Mouse (Mus musculus) spleen, postnatal 36 days (tissue): Measurements from ENCODE around the gene Sun2.

ENCODE experiments used
- DNase-seq, 2 experiments: peaks; one replicate each; pipeline ENCODE4 v3.0.0; 2022; ENCODE audit warnings: low spot score in 2 of 2, mixed read lengths in 1 of 2

The Sun2 gene

DNA sequence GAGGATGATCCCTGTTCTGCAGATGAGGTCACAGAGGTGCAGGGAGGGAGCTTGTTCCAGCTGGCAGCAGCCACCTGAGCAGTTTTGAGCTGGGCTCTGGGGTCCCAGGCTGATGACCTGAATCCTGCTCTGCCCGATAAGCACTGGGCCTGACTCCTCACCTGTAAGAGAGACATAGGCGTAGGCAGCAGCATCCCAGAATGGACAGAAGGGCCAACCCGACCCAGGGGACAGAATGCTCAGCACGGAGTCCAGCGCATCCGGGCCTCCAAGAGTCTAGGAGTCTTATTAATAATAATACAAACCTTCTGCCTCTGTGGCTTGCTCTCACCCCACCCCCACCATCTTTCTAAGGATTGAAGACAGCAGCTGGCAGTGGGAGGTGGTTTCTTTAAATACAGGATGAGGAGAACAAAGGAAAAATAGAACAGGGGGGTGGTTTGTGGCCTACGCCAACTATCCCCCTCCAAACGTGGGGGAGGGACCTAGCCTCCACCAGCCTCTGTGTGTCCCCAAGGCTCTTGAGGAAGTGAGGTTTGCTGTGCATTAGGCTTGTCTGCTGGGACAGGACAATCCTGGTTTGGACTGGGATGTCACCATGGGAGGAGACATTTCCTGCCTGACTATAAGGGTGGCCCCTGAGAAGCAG lies 13.8 kb upstream of the Sun2 start:
- DNase-seq: no peak

DNA sequence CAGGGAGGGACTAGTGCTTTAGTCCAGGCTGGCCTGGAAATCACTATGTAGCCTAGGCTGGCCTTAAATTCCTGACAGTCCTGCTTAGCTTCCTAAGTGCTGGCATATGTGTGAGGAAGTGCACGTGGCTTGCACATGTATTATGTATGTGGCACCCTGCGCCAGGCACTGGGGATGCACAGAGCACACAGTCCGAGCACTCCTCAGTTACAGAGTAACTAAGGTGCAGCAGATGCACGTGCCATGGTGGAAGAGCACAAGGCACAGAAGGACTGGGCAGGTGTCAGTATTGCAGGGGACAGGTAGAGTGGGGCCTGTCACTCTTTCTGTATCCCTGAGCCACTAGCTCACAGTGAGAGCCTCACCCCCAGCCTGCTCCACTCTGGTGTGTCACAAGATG lies 12.8 kb upstream of the Sun2 start:
- DNase-seq: no peak

- no peak for DNase-seq
These were observed 11.5 kb upstream of the Sun2 start for GRCm38 (mm10) chr15:79753873-79754272.

- DNase-seq: no peak
These were observed 11.1 kb upstream of the Sun2 start for GRCm38 (mm10) chr15:79753420-79753752.

DNA sequence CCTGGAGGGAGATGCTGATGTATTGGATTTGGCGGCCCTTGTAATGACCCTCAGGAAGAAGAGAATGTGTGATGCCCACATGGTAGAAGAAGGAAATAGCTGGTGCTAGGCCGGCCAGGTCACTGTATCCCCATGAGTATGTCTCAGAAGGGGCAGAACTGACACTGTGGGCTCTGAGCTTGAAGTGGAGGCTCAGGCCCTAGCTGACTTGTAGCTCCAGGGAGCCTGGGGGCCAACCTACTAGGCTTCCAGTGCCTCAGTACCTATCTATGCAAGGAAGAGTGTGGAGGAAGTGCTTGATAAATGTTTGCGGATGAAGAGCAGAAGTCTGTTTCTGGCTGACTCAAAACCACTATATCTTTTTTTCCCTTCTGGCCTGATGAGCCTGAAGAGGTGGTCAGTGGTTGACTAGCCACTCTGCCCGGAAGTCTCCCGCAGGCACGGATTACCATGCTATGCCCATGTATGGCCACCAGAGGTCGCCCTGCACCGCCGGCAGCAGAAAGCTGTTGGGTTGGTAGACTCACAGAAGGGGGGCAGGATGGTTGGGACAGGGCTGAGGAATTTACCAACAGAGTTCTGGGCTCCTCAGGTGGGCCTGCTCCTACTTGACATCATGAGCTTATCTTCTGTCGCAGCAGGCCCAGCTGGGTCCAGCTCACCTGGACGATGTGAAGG lies 10.5 kb upstream of the Sun2 start:
- peak; percentile 64 to 68 for DNase-seq

DNA sequence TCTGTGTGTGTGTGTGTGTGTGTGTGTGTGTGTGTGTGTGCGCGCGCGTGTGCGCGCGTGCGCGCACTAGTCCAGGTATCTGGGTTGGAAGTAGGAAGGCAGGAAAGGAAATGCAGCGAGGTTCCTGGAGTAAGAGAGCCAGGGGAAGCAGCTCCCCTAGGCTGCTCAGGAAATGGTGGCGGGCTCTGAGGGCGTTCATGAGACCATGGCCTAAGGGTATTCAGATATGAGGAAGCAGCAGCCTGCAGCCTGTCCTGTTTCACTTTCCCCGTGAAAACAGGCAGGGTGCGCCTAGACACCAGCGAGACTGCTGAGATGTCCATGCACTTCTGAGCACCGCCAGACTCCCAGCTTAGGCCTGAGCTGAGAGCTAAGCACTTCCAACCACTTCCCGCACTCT lies 9.4 kb upstream of the Sun2 start:
- DNase-seq: peak; percentile 59 to 68

DNA sequence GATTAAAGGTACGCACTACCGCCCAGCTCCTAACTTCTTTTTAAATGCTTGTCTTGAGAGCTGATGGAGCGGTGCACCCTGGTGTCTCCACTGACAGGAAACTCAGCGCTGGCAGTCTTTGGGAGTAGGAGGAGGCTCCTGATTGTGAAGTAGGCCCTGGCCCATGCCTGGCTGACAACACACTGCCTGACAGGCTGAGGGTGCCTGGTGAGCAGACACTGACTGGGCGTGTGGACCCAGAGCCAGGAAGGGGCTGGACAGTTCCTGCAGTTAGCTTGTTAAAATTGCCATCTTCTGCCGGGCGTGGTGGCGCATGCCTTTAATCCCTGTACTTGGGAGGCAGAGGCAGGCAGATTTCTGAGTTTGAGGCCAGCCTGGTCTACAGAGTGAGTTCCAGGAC lies 7.9 kb upstream of the Sun2 start:
- no peak for DNase-seq

DNA sequence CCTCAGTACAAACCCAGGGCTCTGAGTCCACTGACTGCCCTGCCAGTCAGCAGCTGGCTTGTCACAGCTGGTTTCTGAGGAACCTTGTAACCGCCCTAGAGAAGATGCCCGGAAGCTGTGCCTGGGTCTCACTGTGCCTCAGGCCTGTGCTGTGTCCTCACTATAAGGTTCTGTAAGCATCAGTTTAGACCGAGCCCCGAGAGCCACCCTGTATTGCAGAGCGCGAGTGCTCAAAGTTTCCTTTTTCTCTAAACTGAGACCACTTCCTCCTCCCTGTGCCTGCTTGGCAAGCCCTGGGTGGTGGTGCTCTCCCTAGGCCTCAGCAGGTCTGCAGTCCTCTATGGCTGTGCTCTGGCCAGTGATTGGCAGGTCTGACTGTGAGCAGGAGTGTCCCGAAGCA lies 6.8 kb upstream of the Sun2 start:
- DNase-seq: peak; percentile 41 to 42

DNA sequence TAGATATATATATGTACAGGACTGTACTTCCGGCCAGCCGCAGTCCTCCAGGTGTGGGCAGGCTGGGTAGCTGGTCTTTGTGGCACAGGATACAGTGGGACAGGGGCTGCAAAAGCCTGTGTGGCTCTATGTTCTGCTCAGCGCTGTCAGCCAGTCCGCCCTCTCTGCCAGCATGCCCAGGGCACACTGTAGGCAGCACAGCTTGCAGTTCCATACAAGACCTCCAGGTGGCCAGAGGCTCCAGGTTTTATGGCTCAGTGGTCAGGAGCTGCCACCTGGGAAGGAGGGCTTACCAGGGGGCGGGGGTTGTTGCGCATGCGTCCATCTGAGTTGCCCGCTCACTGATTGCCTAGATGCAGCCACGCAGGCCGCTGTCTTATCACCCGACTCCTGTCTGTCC lies 5.7 kb upstream of the Sun2 start:
- no peak for DNase-seq

GRCm38 (mm10) chr15:79745883-79746282 lies 3.5 kb upstream of the Sun2 start:
- no peak for DNase-seq

DNA sequence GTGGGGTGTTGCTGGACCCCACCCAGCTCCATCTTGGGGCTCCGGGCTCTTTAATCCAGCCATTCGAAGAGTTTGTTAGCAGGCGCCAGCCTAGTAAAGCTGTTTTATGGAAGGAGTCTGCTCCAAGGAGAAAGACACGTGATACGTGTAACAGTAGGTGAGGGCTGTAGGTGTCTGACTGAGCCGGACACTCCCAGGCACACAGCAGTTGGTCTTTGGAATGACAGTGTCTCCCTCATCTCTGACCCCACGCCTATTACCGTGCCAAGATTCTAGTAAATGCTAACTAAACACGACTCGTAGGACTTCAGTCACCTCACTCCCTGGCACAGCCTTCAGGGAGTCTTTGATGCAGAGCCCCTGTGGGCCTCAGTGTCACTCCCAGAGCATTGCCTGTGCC lies 3.0 kb upstream of the Sun2 start:
- DNase-seq: no peak

DNA sequence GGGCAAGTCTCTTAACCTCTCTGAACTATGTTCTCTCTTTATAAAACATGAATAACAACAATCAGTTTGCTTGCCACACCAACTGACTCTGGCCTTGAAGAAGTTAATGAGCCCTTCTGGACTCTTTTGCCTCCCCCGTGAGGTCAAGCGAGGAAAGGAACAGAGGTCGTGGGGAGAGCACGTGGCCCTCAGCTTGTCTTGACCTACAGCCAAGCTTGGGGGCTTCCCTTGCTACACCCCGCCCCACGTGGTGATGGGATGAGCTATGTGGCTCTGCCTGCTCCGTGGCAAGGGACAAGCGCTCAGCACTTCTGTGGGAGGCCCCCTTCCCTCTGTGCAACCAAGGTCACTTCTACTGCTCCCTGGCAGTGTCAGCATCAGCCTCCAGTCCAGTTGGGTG lies 2.4 kb upstream of the Sun2 start:
- DNase-seq: no peak

DNA sequence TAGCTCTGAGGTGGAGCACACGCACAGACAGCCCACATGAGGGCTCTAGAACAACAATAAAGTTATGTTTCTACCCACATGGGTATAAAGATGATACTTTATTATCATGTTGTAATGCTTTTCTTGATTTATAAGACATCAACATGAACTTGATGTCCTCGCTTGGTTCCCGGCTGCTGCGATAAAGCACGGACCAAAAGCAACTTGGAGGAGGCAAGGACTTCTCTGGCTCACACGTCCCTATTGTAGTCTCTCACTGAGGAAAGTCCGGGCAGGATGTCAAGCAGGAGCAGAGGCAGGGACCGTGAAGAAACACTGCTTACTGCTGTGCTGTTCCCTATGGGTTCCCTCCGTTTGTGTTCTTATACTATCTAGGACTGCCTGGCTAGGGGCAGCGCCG lies 1.7 kb upstream of the Sun2 start:
- DNase-seq: no peak

- no peak for DNase-seq
These were observed 329 bp upstream of the Sun2 start for GRCm38 (mm10) chr15:79742706-79743023.

DNA sequence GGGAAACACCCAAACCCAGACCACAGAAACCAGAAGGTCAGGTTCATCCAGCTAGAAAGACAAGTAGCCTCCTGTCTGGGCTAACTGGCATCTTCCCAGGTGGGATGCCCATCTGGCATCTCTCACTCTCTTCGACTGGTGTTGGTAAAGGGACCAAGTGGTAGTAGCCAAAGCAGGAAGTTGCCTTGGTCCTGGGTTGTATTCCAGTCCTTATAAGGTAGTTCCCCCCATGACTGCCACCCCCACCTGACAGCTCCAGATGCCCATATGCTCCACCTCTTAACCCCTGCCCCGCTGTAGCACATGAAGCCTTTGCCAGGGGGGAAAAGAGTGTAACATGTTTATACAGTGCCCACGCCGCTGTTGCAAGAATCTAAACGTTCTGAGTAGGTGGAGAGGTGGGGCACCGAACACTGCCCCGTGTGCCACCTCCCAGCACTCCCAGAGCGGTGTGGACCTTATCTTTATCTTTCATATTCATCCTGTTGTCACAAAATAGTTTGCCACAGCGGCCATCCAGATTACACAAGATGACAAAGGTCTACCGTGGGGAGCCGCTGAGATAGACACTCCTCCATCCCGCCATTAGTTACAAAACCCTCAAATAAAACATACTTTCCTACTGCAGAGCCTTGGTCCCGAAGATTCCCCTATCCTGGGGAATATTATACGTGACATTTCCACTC lies 1.0 kb downstream of the Sun2 start:
- DNase-seq: peak; percentile 67 to 70

GRCm38 (mm10) chr15:79740739-79741138 lies 1.6 kb downstream of the Sun2 start:
- no peak for DNase-seq

DNA sequence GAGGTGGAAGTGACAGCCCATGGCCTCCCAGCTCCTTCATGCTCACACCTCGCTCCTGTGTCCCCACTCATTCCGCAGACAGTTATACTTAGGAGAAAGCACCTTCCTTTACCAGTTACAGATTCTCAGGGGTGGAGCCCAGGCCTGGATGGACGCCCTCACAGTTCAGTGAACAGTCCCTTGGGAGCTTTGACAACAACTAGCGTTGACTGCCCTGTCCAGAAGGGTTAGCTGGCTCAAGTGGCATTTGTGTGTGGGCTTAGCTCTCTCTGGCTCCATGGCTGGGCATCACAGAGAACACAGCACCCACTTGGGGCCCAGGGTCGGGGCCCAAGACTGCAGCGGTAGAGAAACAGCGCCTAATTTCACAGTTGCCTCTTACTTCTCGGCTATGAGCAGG lies 8.0 kb downstream of the Sun2 start:
- DNase-seq: no peak

DNA sequence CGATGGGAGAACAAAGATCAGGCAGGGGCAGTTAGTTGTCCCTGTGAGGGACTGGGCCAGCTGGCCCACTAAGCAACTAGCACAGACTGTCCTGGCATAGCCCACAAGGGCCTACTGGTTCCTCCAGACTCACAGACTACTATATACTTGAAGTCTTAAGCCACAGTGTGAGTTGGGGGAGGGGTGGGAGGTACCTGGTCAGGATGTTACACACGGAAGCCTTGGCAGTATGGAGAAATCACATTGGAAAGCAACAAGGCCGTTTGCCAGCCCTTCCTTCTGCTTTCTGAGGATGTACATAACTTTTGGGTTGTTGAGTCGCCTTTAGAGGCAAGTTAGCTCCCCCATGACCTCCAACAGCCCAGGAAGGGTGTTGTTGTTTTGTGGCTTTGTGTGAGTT lies 8.7 kb downstream of the Sun2 start:
- no peak for DNase-seq

GRCm38 (mm10) chr15:79733192-79733591 lies 9.1 kb downstream of the Sun2 start:
- DNase-seq: no peak

DNA sequence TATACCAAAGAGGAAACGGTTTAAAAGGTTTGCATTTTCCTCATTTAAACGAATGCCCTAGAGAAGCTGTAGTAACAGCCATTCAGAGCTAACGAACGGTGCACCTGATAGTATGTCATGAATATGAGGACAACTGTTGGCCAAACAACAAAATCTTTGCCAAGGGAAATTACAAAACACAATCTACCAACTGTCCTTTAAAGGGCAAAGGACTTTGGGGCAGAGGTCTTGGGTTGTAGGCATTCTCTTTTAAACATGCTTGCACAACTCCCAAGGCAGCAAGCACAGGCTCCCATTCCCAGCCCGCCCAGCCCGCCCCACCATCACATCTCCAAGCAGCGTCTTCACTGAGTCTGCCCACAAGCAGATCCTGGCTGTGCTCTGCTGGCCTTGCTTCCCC lies 10.8 kb downstream of the Sun2 start:
- DNase-seq: no peak

DNA sequence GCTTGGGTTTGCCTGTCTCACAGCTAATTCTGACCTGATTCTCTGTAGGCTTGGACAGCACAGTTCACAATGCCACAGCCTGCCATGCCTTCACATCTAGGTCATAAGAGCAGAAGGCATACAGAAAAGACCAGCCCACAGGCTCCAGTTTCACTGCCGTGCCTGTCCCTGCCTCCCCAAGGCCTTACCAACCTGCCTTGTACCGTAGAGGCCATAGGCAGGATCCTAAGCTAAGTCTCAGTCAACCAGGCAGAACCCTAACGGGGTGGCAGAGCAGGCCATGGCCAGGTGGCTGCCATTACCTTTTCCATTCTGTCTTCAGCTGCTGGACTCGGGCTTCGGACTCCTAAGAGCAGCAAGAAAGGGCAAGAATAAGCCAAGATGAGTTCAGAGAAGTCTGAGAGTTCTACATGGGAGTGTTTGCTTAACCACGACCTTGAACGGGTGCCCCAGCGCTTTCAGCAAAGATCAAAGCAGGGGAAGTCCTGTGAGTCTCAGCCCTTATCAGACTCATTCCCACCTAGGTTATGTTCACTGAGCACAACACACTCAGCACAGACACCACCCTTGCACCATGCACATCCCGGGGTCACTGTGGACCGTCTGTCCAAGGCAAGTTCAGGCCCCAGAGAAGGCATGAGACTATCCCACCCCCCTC lies 13.5 kb downstream of the Sun2 start:
- DNase-seq: no peak

DNA sequence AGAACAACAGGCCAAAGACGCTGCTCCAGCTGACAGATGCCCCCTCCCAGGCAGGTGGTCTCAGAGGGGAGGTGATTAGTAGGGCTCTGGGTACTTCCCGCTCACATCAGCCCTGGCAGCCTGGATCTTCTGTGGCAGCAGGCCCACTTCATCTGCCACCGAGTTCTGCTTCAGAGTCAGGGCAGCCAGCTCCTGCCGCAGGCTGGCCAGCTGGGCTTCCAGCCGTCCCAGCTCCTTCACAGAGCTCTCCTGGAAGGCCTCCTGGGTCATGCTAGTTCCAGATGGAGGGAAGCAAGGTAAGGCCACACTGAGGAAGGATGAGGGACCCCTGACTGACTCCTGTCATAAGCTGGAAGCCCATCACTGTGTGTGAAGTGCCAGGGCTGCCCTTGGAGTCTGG lies 14.0 kb downstream of the Sun2 start:
- no peak for DNase-seq

DNA sequence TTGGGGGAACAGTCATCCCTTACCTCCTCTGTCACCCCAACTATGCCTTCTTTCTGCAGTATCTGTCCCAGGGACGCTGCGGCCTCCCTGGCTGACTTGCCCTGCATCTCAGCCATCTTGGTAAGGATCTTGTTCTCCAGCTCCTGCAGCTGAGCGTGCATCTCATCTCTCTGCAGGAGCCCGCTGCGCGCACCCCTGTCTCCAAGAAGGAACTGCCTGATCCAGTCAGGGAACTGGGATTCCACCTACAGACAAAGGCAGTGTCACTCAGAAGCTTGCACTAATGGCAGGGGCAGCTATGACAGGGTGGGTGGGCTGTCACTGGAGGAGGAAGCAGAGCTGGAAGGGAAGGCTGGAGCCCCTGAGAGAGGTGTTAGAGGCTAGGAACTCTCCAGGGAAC lies 14.5 kb downstream of the Sun2 start:
- DNase-seq: no peak
